Mouse (Mus musculus) olfactory bulb, adult 2 months (tissue): ENCODE measurements around the gene Zfp473.

ENCODE experiments used
- CTCF ChIP-seq: fragments of 200-500 bp; IDR thresholded peaks from 2 replicates; pipeline ENCODE4 v1.5.1; 2012; ENCODE audit warnings: low read depth, mild to moderate bottlenecking, low read length, moderate library complexity; ENCODE audit not compliant: insufficient read depth
- POLR2A ChIP-seq: fragments of 200-500 bp; IDR thresholded peaks from 2 replicates; pipeline ENCODE4 v1.6.1; 2012; ENCODE audit warnings: mild to moderate bottlenecking, low read depth, low read length, moderate library complexity; ENCODE audit not compliant: insufficient read depth

DNA sequence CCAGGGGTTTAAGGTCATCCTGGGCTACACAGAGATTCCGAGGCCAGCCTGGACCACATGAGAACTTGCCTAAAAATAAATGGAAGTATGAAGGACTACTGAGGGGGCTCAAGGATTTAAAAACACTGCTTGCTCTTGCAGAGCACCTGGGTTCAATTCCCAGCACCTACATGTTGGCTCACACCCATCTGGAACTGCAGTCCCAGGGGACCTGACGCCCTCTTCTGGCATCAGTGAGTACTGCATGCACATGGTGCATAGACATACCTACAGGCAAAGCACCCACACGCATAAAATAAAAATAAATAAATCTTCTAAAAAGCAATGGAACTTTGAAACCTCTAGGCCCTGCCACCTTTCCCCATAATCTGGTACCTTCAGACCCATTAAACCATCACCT is 62.0 kb downstream of the Zfp473 start:
- TF ChIP-seq CTCF (no peak), POLR2A (no peak)
